Mouse (Mus musculus): ENCODE data around the gene Rad51c. TPM values are rescaled to one million over a fixed set of nuclear protein-coding genes. Genes with fewer than 3 reads are reported as not detected.
"Not testable (repeated sequence)": the region's sequence is repeated elsewhere in the genome, so short reads cannot be mapped to it uniquely, and the experiment has no call there.

Gene Rad51c
- total RNA-seq, 2 experiments from 2014 or later = 4.7 to 5.5 TPM

DNA sequence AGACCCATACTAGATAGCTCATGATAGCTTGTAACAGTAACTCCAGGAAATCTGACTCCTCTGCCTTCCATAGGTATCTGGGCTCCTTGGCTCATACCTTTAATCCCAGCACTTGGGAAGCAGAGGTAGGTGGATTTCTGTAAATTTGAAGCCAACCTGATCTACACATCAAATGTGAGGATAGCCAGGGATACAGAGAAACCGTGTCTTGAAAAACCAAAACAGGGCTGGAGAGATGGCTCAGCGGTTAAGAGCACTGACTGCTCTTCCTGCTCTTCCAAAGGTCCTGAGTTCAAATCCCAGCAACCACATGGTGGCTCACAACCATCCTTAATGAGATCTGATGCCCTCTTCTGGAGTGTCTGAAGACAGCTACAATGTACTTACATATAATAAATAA lies 30.4 kb upstream of the Rad51c start:
- DNase-seq (ENCODE audit: low spot score in 2 of 2); intact Hi-C loops (cut with DNase I): not testable (repeated sequence)

DNA sequence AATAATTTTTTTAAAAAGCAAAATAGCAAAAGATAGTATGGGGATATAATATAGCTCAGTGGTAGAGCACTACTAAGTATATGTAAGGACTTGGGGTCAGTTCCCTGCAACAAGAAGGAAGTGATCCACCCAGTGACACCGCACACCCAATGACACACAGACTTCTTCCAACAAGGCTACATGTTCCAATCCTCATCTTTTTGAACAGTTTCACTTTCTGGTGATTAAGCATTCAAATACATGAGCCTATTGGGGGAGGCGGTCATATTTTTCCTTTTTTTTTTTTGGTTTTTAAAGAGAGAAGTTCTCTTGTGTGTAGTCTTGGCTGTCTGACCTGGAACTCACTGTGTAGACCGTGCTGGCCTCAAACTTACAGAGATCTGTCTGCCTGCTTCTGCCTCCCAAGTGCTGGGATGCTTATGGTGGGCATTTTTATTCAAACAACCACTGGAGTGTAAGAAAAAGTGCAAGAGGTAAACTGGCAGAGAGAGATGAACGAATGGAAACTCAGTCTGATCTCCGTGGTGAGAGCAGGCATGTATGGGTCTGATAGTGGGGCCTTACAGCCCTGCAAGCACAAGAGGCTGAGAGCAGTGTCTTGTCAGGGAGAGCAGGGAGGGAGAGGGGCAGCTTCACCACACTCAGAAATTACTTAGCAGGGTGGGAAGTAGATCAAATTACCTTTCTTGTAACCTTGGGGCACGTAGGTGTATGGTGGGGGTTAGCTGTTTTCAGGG lies 28.3 kb upstream of the Rad51c start:
- intact Hi-C loops (cut with DNase I) = no loop called here
- DNase-seq (ENCODE audit: low spot score in 2 of 2) = no peak

DNA sequence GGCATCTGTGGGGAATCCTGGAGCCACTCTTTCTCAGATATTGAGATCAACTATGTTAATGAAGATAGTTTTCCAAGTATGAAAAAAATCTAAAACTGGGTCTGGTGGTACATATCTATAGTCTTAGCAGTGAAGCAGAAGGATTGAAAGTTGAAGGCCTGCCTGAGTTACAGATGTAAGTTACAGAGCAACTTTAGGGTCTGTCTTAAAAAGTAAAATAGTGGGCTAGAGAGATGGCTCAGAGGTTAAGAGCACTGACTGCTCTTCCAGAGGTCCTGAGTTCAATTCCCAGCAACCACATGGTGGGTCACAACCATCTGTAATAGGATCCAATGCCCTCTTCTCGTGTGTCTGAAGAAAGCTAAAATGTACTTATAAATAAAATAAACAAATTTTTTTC lies 27.7 kb upstream of the Rad51c start:
- intact Hi-C loops (cut with DNase I) = no loop called here
- no peak for DNase-seq (ENCODE audit: low spot score in 2 of 2)

DNA sequence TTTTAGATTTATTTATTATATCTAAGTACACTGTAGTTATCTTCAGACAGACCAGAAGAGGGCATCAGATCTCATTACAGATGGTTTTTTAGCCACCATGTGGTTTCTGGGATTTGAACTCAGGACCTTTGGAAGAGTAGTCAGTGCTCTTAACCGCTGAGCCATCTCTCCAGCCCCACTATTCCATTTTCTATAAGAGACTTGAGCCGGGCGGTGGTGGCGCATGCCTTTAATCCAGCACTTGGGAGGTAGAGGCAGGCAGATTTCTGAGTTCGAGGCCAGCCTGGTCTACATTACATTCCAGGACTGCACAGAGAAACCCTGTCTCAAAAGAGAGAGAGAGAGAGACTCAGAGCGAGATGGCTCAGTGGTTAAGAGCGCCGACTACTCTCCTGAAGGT lies 27.1 kb upstream of the Rad51c start:
- DNase-seq (ENCODE audit: low spot score in 2 of 2); intact Hi-C loops (cut with DNase I): not testable (repeated sequence)

DNA sequence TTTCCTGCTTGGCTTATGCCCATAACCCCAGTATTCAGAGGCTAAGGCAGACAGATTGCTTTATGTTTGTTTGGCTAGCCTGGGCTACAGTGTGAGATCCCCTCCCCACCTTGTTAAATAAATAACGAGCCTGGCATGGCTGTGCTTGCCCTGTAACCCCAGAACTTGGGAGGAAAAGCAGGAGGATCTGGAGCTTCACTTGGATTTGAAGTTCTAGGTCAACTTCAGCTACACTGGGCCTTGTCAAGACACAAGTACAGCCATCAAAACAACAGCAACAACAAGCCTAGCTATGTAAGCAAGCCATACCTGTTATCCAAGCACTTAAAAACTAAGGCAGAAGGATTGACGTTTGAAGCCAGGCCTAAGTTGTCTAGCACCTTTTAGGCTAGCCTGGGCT lies 25.6 kb upstream of the Rad51c start:
- intact Hi-C loops (cut with DNase I) = no loop called here
- DNase-seq (ENCODE audit: low spot score in 2 of 2) = no peak

DNA sequence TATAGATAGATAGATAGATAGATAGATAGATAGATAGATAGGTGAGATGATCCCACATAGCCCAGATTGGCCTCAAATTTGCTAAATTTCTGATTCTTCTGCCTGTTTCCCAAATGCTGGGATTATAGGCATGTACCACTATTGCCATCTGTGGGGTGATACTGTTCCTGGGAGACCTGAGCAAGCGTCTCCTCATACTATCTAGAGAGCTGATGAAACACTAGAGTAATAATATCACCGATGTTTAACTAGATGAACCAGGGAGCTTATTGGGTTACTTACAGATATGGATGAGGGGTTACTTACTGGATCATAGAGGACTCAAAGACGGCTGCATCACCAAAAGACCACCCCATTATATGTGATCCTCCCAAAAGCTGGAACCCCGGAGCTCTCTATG lies 24.6 kb upstream of the Rad51c start:
- intact Hi-C loops (cut with DNase I) = no loop called here
- no peak for DNase-seq (ENCODE audit: low spot score in 2 of 2)

DNA sequence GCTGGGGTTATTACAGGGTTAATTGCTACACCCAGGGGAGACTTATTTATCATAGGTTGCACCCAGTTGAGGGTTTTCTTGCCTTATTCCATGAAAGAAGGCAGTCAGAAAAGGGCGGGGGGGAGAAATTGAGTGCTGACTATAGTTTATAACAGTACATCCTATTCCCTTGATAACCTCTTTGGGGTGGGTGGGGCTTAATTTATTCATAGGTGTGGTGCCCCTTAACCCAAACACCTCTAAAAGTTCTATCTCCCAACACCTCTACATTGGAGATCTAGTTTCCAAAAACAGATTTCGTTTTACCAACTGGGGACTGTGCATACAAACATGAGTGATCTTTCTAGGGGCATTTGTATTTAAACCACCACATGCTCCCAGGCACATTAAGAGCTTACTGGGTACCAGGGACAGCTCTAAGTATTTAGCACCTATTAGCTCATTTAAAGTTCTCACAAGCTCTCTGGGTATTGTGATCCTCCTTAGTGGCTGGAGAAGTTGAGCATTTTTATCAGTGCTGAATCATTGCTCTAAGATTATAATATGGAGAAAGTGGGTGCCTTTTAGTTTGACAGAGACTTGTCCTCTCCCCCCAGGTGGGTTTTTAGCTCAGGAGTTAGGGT lies 23.4 kb upstream of the Rad51c start:
- no peak for DNase-seq (ENCODE audit: low spot score in 2 of 2)
- intact Hi-C loops (cut with DNase I) = no loop called here

DNA sequence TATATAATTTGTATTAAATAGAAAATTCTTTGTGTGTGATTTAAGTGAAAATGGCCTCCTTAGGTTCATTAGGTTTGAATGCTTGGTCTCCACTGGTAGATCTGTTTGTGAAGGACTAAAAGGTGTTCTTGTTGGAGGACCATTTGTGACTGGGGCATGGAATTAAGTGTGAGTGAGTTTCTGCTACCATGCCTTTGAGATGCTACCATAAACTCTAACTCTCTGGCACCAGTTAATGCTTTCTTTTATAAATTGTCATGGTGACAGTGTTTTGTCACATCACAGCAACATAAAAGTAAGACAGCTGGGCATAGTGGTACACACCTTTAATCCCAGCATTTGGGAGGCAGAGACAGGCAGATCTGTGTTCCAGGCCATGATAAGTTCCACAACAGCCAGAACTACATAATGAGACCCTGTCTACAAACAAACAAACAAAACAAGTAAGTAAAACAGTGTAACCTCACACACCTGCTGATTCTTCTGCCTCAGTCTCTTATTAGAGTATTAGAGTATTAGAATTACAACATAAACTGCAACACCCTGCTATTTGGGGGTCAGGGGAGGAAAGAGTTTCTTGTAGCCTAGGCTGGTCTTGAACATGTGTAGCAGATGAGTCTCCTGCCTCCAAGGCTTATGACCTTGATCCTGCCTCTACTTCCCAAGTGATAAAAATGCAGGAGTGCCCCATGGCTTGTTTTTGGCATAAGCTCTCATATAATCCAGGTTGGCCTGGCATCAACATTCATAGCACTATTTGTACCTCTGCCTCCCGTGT lies 22.7 kb upstream of the Rad51c start:
- intact Hi-C loops (cut with DNase I) = loop anchor here (2.0 kb wide), 1 partner anchor 15 kb away; no protein-coding TSS in a partner anchor

DNA sequence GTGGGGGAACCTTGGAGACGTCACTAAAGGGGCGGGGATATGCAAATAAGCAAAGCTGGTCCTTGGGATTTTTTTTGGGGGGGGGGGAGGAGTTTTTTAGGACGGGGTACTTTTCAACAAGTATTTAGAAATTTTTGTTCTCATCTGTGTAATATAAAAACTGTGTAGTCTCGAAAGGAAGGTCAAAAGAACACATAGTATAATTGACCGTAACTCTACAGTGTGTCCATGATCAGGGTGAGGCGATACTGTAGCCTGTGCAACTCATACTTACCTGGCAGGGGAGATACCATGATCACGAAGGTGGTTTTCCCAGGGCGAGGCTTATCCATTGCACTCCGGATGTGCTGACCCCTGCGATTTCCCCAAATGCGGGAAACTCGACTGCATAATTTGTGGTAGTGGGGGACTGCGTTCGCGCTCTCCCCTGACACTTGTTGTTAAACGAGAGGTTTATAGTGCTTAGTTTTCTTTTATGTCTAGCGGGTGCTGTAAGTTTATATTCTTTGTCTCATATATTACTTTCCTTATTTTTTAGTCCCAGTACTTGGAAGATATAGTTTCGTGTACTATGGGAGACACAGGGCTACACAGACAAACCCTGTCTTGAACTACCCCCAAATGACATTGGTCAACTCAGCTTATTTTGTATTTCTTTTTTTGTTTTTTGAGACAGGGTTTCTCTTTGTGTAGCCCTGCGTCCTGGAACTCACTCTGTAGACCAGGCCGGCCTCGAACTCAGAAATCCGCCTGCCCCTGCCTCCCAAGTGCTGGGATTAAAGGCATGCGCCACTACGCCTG lies 21.9 kb upstream of the Rad51c start:
- peak; percentile 79 to 90 for DNase-seq (ENCODE audit: low spot score in 2 of 2)
- intact Hi-C loops (cut with DNase I) = loop anchor here (2.0 kb wide), 1 partner anchor 16 kb away; no protein-coding TSS in a partner anchor

More for the DNA sequence above, 22.7 kb upstream of the Rad51c start:
- no peak for DNase-seq (ENCODE audit: low spot score in 2 of 2)

DNA sequence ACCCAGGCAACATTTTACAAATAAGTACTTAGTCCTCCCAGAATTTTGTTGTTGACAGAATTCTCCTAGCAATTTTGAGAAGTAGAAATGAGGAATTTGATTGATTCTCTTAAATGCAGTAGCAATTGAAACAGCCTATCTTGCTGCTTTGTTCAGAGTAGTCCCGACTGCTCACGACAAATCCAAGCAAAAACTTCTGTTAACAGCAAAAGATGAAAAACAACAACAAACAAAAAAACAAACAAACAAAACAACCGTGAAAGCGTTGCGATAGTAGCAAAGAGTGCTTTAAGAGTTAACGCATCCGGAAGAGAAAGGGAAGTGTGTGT lies 21.3 kb upstream of the Rad51c start:
- intact Hi-C loops (cut with DNase I) = loop anchor here (2.0 kb wide), 1 partner anchor 17 kb away; no protein-coding TSS in a partner anchor
- no peak for DNase-seq (ENCODE audit: low spot score in 2 of 2)

DNA sequence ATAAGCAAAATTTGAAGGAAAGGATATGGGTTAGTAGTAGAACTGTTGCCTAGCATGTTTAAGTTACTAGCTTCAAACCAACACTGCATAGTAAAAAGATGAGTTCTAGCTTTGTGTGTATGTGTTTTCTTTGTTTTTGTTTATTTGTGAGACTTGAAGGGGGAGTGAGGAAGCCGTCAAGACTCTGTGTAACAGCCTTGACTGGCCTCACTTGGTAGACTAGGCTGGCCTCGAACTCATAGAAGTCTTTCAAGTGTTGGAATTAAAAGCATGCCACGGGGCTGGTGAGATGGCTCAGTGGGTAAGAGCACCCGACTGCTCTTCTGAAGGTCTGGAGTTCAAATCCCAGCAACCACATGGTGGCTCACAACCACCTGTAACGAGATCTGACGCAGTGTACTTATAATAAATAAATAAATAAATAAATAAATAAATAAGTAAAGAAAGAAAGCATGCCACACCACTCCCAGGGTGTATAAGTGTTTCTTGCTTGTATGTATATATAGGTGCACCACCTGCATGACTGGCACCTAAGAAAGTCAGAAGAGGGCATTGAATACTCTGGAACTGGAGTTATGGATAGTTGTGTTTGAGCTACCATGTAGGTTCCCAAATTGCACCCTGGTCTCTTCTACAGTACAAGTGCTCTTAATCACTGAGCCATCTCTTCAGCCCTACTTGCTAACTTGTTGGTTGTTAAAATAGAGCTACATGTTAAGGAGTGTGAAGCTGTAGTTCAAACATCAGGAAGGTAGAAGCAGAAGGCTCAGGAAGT lies 19.0 kb upstream of the Rad51c start:
- DNase-seq (ENCODE audit: low spot score in 2 of 2) = no peak
- intact Hi-C loops (cut with DNase I) = no loop called here

DNA sequence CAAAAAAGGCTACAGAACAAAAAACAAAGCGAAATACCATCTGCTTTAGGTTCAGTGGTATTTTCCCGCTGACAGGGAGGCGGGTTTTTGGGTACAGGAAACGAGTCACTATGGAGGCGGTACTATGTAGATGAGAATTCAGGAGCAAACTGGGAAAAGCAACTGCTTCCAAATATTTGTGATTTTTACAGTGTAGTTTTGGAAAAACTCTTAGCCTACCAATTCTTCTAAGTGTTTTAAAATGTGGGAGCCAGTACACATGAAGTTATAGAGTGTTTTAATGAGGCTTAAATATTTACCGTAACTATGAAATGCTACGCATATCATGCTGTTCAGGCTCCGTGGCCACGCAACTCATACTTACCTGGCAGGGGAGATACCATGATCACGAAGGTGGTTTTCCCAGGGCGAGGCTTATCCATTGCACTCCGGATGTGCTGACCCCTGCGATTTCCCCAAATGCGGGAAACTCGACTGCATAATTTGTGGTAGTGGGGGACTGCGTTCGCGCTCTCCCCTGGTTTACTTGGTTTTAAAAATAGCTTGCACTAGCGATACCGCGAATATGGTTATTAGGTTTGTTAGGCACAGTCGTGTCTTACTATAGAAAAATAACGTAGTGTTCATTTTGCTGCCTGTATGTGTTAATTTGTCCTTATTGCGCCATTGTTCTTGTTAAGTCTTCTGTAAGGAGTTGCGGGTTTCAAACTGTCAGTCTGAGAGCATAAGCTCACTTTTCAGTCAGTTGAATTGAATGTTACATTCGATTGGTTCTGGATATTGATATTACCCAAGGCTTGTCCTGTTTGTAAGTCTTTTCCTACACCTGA lies 18.0 kb upstream of the Rad51c start:
- peak; percentile 91 to 96 for DNase-seq (ENCODE audit: low spot score in 2 of 2)
- intact Hi-C loops (cut with DNase I) = no loop called here

DNA sequence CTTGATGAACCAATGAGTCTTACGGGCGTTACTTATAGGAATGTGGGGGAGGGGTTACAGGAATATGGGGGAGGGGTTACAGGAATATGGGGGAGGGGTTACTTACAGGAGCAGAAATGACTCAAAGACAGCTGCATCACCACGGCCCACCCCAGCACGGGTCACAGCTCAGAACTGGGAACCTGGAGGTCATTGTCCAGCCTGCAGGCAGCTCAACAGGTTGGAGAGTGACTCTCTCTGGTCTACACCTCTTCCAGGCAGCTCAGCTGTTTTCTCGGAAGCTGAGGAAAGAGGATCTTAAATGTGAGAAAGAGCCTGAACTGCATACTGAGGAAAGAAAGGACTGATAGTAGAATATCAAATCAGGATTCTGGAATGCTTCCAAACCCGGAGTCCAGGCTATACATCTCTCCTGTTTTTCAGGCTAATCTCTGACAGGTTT lies 17.0 kb upstream of the Rad51c start:
- DNase-seq (ENCODE audit: low spot score in 2 of 2) = no peak
- intact Hi-C loops (cut with DNase I) = no loop called here

DNA sequence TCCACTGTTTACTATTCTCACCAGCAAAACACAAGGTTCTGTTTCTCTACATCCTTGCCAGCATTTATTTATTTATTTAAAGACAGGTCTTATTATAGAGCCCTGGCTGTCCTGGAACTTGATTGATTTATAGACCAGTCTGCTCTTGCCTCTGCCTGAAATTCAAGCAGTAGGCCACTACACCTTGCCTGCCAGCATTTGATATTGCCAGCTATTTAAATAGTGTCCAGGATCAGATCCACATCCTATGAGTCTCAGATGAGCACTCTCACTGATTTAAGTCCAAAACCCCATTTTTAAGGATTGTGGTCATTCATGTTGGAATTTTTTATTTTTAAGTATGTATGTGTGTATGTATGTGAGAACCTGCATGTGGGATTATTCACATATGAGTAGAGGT lies 16.1 kb upstream of the Rad51c start:
- intact Hi-C loops (cut with DNase I) = no loop called here

DNA sequence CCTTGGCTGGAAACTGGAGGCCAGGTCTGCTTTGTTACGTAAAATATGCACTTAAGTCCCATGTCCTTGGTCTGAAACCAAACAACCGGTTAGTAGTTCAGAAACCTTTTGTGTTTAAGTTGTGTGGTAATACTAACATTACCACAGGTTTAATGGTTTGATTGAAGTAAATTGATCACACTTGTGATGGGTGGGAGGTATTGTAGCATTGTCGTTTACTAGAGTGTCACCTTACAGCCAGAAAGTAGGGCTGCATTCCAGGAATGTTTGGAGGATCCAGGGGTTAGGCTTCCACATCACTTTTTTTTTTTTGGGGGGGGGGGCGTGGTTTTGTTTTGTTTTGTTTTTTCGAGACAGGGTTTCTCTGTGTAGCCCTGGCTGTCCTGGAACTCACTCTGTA lies 11.4 kb upstream of the Rad51c start:
- no peak for DNase-seq (ENCODE audit: low spot score in 2 of 2)
- intact Hi-C loops (cut with DNase I) = no loop called here

More for the DNA sequence above, 16.1 kb upstream of the Rad51c start:
- no peak for DNase-seq (ENCODE audit: low spot score in 2 of 2)

DNA sequence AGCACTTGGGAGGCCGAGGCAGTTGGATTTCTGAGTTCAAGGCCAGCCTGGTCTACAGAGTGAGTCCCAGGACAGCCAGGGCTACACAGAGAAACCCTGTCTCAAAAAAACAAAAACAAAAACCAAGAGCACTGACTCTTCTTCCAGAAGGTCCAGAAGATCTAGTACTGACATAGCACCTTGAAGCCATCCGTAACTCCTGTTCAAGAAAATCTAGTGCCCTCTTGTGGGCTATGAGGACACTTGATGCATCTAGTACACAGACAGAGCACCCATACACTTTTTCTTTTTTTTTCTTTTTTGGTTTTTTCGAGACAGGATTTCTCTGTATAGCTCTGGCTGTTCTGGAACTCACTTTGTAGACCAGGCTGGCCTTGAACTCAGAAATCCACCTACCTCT lies 8.7 kb upstream of the Rad51c start:
- intact Hi-C loops (cut with DNase I) = loop anchor here (5.0 kb wide), 1 partner anchor 201 kb away; no protein-coding TSS in a partner anchor
- DNase-seq (ENCODE audit: low spot score in 2 of 2) = not testable (repeated sequence)

DNA sequence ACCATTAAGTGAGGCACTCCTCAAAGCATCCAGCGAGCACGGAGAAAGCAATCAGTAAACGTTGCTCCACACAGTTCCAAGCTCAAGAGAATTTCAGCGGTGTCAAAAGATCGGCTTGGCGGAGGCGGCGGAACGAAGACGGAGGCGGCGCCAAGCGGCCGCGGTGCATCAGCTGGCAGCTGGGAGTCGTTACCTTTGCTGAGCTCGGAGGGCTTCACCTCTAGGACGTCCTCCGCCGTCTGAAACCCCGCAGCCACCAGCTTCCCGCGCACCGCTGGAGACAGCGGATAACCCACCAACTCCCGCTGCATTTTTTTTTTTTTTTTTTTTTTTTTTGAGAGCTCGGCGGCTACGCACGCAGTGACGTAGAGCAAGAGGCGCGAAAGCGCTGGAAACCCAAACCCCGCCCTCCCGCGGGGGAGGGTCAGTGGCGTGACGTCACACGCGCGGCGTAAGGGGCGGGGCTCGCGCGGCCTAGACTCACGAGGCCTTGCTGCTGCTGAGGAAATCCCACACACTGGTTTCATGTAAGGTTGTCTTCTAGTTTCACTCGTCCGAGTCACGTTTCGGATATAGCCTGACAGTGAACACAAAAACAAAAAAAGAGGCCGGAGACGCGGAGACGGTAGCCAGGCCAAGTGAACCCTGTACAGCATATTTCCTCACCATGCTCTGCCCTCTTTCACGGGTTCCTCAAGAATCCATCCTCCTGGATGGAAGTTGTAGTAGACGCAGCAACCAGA lies 472 bp downstream of the Rad51c start:
- intact Hi-C loops (cut with DNase I) = no loop called here
- peak; percentile 96 for DNase-seq (ENCODE audit: low spot score in 2 of 2)
